Mouse (Mus musculus): ENCODE measurements around the gene Slc12a5.
A peak's percentile ranks its signal among the peaks of the same experiment; 100 is the strongest.

The Slc12a5 gene

DNA sequence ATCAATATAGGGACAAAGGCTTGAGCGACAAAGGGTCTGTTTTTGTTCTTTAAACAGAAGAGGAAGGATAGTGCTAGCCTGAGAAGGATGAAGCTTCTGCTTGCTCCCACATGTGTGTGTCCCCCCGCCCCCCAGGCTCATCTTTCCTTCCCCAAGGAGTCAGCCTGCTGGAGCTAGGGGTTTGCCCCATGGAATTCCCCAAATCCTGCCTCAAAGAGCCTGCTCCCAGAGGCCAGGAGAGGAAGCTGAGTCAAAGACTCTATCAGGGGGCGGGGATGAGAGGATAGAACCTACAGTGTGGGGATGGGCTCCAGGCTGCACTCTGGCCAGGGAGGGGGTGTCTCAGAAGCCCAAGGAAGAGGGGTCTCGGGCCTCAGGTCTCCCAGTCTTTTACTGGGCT, 13.1 kb upstream of the Slc12a5 start:
- no peak for DNase-seq (ENCODE audit: low spot score in 2 of 2)

- no peak for DNase-seq (ENCODE audit: low spot score in 2 of 2)
Observed at GRCm38 (mm10) chr2:164947930-164948329, 12.7 kb upstream of the Slc12a5 start.

DNA sequence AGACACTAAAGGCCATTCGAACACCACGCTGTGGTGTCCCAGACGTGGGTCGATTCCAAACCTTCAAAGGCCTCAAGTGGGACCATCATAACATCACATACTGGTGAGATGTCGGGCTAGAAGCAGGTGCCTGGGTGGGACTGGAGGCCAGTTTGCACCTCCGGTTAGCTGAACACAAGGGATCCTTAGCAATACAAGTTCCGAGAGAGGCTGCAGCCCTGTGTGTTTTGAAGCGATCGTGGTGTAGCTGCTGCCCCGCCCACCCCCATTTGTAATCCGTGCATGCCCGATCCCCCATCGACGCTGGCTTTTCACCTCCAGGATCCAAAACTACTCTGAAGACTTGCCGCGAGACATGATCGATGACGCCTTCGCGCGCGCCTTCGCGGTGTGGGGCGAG, 11.6 kb upstream of the Slc12a5 start:
- no peak for DNase-seq (ENCODE audit: low spot score in 2 of 2)

DNA sequence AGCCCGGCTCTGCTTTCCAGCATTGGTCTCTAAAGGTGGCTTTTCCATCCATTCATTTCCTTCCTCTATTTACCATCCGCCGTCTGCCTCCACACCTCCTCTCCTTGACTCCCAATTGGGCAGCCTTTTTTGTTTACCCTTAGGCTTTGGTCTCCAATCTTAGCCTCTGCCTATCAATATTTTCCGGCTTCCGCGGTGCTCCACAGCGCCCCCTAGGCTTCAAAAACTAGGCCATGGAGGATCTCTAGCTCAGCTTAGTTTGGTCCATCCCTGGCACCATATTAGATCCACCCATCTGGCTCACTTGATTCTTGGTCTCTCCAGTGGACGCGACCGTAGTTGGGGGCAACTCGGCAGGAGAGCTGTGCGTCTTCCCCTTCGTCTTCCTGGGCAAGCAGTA, 10.1 kb upstream of the Slc12a5 start:
- DNase-seq (ENCODE audit: low spot score in 2 of 2) = no peak

- no peak for DNase-seq (ENCODE audit: low spot score in 2 of 2)
Observed at GRCm38 (mm10) chr2:164951745-164952144, 8.9 kb upstream of the Slc12a5 start.

DNA sequence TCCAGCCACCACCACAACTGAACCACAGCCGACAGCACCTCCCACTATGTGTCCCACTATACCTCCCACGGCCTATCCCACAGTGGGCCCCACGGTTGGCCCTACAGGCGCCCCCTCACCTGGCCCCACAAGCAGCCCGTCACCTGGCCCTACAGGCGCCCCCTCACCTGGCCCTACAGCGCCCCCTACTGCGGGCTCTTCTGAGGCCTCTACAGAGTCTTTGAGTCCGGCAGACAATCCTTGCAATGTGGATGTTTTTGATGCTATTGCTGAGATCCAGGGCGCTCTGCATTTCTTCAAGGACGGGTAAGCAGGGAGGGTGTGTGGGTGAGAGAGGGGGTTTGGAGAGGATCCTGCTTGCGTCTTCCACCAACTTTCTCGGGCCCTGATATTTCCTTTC, 8.2 kb upstream of the Slc12a5 start:
- no peak for DNase-seq (ENCODE audit: low spot score in 2 of 2)

DNA sequence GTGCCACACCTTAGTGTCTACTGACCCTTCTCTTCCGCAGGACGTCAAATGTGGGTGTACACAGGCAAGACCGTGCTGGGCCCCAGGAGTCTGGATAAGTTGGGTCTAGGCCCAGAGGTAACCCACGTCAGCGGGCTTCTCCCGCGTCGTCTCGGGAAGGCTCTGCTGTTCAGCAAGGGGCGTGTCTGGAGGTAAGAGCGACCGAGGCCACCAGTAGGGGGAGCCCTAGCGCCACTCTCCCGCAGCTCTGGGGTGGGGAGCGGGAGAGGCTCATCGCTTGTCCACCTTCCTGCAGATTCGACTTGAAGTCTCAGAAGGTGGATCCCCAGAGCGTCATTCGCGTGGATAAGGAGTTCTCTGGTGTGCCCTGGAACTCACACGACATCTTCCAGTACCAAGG, 7.4 kb upstream of the Slc12a5 start:
- DNase-seq (ENCODE audit: low spot score in 2 of 2) = peak; percentile 79 to 90

DNA sequence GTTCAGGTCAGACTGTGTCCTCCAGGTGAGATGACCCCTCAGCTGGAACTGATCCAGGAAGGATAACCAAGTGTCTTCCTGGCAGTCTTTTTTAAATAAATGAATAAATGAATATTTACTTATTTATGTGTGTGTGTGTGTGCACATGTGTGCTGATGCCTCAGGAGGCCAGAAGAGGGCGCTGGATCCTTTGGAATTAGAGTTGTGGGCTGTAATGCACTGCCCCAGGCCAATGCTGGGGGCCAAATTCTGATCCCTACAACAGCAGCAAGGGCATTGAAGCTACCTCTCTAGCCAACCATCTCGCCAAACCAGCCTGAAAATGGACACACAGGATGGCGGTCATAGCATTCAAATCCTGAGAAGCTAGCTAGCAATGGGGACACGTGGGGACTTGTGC, 4.9 kb upstream of the Slc12a5 start:
- no peak for DNase-seq (ENCODE audit: low spot score in 2 of 2)

GRCm38 (mm10) chr2:164956195-164956594, 4.4 kb upstream of the Slc12a5 start:
- no peak for DNase-seq (ENCODE audit: low spot score in 2 of 2)

- no peak for DNase-seq (ENCODE audit: low spot score in 2 of 2)
Observed at GRCm38 (mm10) chr2:164957548-164958315, 2.9 kb upstream of the Slc12a5 start.

- peak; percentile 56 to 77 for DNase-seq (ENCODE audit: low spot score in 2 of 2)
Observed at GRCm38 (mm10) chr2:164961506-164962182, 1.0 kb downstream of the Slc12a5 start.

GRCm38 (mm10) chr2:164962183-164962580, 1.6 kb downstream of the Slc12a5 start:
- no peak for DNase-seq (ENCODE audit: low spot score in 2 of 2)

DNA sequence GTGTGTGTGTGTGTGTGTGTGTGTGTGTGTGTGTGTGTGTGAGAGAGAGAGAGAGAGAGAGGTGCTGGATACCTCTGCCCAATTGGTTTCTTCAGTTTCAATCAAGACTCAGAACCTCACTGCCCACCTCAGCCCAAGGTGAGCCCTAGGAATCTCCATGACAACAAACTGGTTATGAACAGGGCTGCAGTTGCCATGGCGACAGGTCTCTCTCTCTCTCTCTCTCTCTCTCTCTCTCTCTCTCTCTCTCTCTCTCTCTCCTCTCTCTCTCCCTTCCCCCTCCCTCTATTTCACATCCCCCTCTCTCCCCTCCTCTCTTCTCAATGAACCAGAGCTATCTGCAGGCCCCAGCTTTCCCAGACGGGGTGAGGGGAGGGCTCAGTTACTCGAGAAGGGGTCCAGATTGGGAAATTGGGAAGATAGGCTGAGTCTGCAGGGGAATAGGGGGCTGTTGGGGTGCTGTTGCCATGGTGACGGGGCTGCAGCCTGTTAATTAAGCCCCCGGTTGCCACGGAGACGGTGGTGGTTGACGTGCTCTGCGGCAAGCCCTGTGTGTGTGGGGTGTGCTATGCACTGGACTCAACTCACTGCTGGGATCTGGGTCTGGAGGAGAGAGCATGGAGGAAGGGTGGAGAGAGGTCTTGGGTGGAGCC, 3.8 kb downstream of the Slc12a5 start:
- peak in 1 of 2 experiments; percentile 39 for DNase-seq (ENCODE audit: low spot score in 2 of 2)

DNA sequence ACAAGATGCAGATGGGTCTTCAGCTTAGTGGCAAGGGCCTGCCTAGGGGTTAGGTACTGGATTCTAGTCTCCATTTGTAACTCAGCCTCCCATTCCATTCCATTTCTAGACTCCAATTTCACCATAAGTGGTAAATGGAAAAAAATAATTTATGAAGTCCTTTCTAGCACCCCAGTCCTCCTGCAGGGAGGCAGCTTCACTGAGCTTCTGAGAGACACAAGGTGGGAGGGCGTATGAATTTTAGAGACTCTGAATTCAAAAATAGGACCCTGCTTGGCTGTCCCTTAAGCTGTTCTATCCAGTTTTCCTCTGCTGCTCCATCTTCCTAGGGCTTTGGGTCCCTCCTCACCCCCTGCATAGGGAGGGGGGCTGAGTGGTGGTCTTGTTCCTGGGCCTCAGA, 4.4 kb downstream of the Slc12a5 start:
- no peak for DNase-seq (ENCODE audit: low spot score in 2 of 2)

GRCm38 (mm10) chr2:164966381-164966780, 5.8 kb downstream of the Slc12a5 start:
- no peak for DNase-seq (ENCODE audit: low spot score in 2 of 2)

DNA sequence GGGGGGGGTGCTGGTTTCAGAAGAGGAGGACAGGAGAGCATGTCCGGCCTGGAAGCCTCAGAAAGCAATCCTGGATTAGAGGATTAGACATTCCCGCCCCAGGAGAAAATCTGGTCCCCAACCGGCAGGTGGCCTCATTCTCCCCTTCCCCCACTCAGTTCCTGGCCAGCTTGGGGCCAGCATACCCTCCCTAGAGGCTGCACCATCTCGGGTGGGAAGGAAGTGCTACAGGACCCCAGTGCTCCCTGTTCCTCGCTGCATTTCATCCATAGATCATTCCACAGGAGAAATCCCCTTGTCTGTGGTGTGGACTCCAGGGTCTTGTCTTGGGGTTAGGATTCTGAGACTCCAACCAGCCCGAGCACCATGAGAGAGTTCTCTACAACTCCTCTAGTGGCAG, 6.6 kb downstream of the Slc12a5 start:
- no peak for DNase-seq (ENCODE audit: low spot score in 2 of 2)

DNA sequence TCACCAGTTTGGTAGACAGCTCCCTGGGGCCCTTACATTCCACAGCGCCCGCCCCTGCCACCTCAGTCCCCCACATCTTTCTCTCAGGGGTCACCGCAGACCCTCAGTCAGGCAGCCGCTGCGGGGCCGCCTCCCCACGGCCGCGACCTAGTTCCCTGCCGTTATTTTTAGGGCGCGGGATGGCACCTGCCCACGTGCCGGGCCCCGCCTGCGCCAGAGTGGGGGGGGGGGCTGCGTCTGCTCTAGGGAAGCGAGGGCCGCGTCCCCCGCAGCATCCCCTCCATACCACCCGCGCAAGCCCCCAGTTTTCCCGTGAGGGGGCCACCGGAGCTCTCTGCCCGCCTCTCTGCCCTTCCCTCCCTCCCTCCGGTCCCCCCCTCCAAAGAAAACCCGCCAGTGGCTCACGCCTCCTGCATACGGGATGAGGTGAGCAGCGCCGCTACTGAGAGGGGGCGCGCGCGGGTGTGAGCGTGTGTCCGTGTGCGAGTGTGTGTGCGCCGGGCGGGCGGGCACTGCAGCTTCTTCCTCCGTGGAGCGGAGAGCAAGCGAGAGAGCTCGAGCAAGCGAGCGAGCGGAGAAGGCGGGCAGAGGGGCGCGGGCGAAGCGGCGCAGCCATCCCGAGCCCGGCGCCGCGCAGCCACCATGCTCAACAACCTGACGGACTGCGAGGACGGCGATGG, 7.3 kb downstream of the Slc12a5 start:
- peak in 1 of 2 experiments; percentile 56 for DNase-seq (ENCODE audit: low spot score in 2 of 2)

DNA sequence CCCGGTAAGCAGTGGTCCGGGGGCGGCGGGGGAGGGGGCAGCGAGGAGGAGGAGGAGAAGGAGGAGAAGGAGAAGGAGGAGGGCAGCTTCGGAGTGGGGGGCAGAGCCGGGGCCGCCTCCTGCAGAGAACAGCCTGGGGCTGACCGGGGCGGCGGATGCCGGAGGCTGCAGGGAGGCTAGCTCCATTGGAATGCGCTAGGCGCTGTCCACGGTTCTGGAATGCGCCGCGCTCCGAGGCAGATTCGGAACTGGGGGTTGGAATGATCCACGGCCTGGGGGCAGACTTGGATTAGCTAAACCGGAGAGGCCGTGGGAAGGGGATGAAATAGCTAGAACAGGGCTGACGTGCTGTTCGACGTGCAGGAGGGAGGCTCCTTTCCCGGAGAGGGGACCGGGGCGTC, 7.8 kb downstream of the Slc12a5 start:
- peak in 1 of 2 experiments; percentile 55 for DNase-seq (ENCODE audit: low spot score in 2 of 2)

- DNase-seq (ENCODE audit: low spot score in 2 of 2) = no peak
Observed at GRCm38 (mm10) chr2:164969348-164969781, 8.8 kb downstream of the Slc12a5 start.

DNA sequence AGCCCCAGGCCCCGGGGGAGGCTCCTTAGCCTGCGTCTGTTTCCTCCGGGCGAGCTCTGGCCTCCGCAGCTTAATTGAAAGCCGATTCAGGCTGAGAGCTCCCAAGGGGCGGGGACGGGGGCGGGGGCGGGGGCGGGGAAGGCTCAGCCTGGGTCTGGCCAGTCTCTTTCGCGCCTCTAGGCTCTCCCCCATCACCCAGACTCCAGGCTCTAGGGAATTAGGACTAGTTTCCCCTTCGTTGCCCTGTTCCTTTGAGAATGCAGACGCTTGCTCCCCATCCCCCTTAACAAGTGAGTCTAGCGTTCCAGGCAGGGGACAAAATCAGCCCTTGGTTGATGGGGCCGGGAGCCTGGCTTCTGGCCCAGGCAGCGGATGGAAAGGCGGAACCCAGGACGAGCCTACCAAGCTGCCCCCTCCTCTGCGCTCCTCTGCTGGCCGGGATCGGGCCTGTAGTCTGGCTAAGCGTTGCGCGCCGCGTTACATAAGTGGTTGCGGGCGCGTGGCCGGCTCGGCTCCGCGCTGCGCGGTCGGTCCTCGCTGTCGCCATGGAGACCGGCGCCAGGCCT, 10.1 kb downstream of the Slc12a5 start:
- peak in 1 of 2 experiments; percentile 63 for DNase-seq (ENCODE audit: low spot score in 2 of 2)

DNA sequence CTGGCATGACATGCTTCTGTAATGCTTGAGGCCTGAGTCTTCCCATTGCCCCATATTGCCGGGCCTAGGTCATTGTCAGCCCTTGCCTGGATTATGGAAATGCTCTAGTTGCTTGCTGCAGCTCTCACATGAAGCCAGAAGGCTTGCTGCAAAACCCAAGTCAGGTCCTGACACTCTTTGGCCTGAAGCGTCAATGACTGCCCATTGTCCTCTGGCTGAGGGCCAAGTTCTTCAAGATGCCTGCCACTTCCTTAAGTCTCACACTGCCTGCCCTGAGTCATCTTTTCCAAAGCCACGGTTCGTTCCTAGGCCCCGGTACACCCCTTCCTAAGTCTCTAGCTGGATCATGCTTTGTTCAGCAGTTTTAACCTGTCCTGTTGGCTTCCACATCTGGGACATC, 12.0 kb downstream of the Slc12a5 start:
- DNase-seq (ENCODE audit: low spot score in 2 of 2) = no peak

- DNase-seq (ENCODE audit: low spot score in 2 of 2) = no peak
Observed at GRCm38 (mm10) chr2:164975611-164976010, 15.0 kb downstream of the Slc12a5 start.

Data from cerebellum, postnatal 4 days (tissue).